Mouse (Mus musculus) urinary bladder, postnatal 10 days (tissue): ENCODE results near the gene Vwa8.

Experiments used
- DNase-seq: peaks from one replicate; pipeline ENCODE4 v3.0.0; 2022; ENCODE audit warnings: low spot score

Gene Vwa8

GRCm38 (mm10) chr14:79089464-79089863 is 240.6 kb downstream of the Vwa8 start:
- DNase-seq, result no peak

- DNase-seq, result no peak
These were observed 248.3 kb downstream of the Vwa8 start for GRCm38 (mm10) chr14:79097181-79097580.

GRCm38 (mm10) chr14:79106655-79107515 is 258.0 kb downstream of the Vwa8 start:
- no peak for DNase-seq

DNA sequence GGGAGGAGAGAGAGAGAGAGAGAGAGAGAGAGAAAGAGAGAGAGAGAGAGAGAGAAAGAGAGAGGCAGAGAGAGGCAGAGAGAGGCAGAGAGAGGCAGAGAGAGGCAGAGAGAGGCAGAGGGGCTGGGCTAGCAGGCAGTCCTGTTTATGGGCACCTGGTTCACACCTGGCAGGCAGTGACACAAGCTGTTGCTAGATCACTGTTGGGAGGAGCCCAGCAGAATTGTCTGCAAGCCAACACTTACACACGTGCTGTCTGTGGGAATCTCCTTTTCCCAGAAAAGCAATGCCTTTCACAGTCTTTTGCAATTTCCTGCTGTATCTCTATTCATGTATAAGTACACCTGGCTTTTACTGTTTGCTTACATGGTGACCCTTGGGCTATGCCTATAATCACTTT is 260.5 kb downstream of the Vwa8 start:
- no peak for DNase-seq

DNA sequence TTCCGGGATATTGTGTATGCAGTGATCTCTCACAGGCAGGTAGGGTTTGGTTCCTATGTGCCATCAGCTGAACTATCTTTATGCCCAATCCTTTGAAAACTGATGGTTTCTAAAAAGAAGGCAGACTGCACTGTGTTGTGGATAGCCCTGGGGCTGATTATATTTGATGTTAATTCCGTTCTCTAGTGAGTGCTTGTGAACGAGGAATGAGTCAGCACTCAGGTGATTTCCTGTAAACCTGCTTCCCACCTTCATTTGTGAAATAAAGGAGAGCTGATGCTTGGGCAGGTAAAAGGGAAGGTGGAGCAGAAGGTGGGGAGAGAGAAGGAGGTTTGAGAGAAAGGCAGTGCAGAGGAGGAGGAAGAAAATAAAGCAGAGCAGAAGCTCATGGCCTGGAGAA is 261.2 kb downstream of the Vwa8 start:
- DNase-seq, result no peak

DNA sequence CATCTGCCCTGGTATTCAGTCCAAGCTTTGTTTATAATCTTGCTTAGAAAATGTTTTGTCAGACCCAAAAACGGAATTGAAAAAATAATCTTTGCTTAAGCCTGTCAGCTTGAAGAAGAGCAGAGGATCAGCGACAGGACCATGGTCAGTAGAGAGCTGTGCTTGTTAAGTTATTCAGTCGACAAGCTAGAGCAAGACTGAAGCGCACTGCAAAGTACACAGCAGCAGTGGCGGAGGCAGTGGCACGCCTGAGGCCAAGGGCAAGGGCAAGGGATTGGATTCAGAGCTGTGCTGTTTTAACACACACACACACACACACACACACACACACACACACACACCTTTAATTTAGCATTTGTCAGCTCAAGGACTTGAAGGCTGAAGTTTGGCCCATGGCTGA is 263.2 kb downstream of the Vwa8 start:
- no peak for DNase-seq

GRCm38 (mm10) chr14:79114526-79115383 is 265.9 kb downstream of the Vwa8 start:
- DNase-seq, result no peak

- DNase-seq, result no peak
These were observed 269.6 kb downstream of the Vwa8 start for GRCm38 (mm10) chr14:79118457-79118856.

- no peak for DNase-seq
These were observed 270.5 kb downstream of the Vwa8 start for GRCm38 (mm10) chr14:79119354-79119753.

GRCm38 (mm10) chr14:79120681-79121080 is 271.8 kb downstream of the Vwa8 start:
- no peak for DNase-seq

DNA sequence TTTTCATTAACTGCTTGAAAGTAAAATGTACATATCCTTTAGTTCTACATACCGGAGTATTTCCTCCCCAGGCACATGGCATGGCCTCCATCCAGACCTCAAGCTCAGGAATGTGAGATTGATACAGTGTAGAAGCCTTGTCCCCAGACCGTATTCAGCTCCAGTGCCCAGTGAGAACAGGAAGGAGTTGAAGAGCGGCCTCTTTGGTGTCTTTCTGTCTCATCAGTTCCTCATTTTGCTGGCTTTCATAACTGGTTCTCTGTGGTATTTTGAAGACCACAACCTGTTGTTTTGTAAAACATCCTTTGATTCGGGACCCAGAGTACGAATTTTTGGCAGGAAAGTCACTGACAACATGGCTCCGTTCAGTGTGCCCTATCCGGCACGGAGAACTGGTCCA is 274.6 kb downstream of the Vwa8 start:
- no peak for DNase-seq

DNA sequence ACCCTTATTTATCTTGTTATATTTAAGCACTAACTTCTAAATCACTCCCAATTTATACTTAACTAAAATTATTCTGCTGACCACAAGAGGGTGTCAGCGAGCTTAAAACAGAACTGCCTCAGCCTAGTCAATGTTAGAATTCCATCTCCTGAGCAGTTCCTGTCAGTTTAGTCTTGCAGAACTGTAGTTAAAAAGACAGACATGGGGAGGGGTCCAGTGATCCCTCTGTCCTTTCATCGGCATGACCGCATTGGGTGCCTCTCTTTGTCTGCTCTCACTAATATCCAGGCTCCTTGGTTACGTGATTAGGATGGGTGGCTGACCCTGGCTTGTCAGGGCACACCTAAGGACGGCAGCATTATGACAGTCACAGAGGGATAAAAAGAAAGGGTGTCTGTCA is 275.8 kb downstream of the Vwa8 start:
- DNase-seq, result no peak

GRCm38 (mm10) chr14:79126176-79126575 is 277.3 kb downstream of the Vwa8 start:
- no peak for DNase-seq

DNA sequence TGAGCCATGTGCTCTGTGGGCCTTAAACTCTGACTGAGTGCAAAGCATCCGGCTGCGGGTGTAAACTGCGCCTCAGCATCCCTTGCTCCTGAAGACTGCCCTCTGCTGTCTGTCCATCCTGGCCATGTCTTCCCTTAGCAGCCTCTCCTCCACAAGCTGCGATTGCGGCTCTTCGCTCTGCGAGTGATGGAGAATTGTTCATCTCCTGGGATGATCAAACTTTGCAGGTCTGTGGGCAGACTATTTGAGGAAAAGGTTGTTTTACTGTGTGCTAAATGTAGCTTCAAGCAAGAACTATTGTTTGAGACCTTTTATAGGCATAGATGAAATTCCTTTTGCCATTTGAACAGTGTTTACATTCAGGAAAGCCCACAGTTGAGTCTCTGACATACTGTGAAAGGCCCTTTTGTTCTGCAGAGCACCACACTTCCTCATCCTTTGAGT is 286.1 kb downstream of the Vwa8 start:
- DNase-seq, result no peak

DNA sequence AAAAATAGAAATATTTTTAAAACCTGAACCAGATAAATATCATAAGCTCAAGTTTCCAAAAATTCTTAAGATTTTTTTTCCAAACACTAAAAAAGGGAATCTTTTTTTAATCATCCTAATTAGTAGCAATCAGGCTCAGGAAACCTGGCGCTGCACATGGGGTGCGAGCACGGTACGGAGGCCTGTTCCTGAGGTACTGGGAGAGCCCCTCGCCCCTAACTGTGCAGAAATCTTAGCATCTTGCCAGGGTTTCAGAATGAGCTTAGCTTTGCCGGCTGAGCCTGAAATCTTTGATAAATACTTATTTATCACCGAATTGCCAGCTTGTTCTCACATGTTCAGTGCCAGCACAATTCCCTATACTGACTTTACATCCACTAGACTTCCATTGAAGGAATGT is 286.6 kb downstream of the Vwa8 start:
- DNase-seq, result no peak

GRCm38 (mm10) chr14:79136585-79136984 is 287.7 kb downstream of the Vwa8 start:
- DNase-seq, result no peak

DNA sequence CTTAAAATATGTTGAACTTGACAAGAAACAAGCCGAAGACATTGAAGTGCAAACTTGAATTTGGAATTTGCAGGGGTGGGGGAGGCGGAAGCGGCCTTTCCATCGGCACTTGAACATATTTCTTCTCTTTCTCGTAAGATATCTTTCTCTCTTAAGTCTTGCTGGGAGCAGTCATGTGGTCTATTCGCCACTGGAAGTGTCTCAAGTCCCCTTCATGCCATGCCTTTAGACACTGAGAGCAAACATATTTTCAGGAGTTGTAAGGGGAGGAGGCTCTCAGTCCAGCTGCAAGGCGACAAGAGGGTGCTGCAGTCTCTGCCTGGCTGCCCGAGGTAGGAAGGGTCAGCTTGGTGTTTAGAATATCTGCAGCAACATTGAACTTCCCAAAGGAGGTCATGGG is 288.2 kb downstream of the Vwa8 start:
- DNase-seq, result no peak

DNA sequence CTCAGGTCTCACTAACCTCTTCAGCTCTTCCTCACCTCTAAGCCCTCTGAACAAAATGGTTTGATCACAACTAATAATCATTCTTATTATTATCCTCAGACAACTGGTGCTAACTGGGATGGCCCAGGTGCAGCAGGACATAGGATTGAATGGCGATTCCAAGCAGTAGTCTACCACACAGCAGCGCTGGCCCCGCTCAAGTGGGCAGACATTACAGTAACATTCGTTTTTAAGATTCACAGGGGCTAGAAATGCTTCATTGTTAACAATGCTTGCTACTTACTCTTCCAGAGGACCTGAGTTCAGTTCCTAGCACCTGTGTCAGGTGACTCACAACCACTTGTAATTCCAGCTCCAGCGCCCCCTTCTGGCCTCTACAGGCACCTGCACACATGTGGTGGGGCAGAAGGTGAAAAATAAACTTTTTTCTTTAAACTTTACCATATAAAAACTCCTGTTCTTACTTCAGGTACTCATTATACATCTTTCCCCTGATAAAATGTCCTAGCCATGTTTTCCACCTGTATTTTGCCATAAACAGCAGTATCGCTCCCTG is 290.3 kb downstream of the Vwa8 start:
- DNase-seq, result no peak

DNA sequence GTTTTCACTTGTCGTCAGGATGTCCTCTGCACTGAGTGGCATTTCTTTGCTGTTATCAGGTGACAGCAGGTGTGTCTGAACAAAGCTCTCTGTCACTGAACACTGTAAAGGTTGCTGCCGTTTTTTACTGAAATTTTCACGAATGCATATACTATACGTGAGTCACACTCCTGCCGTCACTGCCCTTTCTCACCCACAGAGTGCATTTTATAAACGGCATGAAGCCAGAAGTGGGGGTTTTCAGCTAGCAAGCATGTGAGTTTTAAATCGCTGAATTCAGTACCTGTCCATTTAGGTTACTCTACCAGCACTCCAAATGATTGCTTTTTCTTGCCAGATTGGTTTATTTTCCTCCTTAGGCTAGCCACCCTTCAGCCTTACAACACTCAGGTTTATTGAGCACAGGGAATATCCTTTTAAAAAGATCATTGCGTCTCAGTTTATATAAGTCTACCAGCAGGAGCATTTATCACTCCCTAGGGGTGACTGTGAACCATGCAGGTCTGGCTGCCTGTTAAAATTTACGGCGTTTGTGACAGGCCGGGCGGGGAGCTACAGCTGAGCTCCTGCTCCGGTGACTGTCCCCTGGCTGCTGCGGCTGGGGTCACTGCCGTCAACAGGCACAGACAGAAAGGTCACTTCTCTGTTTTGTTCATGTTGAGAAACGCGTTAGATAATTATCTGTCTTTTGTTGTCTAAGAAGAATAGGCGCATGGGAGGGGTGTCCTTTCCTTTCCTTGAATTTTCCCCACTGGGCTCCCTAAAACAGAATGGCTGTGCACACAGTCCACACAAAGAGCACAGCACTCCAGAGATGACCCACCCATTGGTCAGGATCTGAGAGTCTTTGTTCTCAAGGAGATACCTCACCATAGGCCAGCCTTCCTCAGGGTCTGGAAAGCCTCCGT is 291.3 kb downstream of the Vwa8 start:
- DNase-seq, result no peak

DNA sequence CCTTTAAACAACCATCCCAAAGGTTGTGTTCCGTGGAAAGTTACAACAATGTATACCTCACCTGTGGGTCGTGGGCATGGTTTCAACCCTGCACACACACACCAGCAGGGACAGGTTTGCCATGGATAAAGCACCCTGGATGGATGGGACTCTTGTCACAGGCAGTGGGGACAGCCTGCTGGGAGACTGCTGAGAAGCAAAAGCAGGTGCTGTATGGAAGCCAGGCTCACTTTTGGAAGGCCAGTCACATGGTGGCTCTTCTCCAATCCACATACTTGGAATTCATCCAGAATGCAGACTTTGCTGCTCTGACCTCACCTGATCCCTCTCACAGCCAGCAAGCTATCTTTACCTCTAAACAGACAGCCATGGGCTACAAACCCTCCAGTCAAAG is 292.0 kb downstream of the Vwa8 start:
- no peak for DNase-seq

DNA sequence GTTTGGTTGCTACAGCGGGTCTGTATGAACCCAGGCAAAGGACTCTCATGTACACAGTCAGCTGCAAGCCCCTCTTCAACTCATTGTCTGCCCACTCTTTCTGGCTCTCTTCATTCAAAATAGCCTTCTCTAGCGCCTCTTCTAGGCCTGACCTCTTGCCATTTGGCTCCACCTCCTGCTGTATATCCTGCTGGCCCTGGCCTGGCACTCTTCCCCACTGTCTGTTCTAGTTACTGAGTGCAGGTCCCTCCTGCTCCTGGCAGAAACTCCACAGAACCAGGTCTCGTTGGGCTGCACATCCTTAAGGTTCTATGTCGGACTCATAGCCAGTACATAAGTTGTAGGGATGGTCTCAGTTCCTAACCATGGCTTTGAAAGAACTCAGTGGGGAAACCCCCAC is 293.5 kb downstream of the Vwa8 start:
- no peak for DNase-seq

- no peak for DNase-seq
These were observed 294.8 kb downstream of the Vwa8 start for GRCm38 (mm10) chr14:79143696-79144095.
